Mouse (Mus musculus) midbrain, embryonic 12.5 days (tissue): ENCODE measurements around the gene Lhpp. TPM values are rescaled to one million over a fixed set of nuclear protein-coding genes. Genes with fewer than 3 reads are reported as not detected.

Experiments used
- ATAC-seq: fragments of 200-750 bp; cut with Nextera tagmentation; 2 replicates; pipeline ENCODE4 v1.8.0; 2017; ENCODE audit warnings: low read depth, moderate TSS enrichment, moderate library complexity; ENCODE audit not compliant: low FRiP score
- H3K27ac ChIP-seq: fragments of 300-500 bp; sonication (generic); replicated peaks from 2 replicates; pipeline ENCODE4 v1.5.1; 2016; ENCODE audit warnings: mild to moderate bottlenecking
- H3K27me3 ChIP-seq: fragments of 300-500 bp; sonication (generic); 2 replicates; pipeline ENCODE4 v1.6.1; 2016; ENCODE audit warnings: mild to moderate bottlenecking
- H3K36me3 ChIP-seq: fragments of 300-500 bp; sonication (generic); 2 replicates; pipeline ENCODE4 v1.6.1; 2016
- H3K4me1 ChIP-seq: fragments of 300-500 bp; sonication (generic); 2 replicates; pipeline ENCODE4 v1.6.1; 2016
- H3K4me2 ChIP-seq: fragments of 300-500 bp; sonication (generic); replicated peaks from 2 replicates; pipeline ENCODE4 v1.6.1; 2016; ENCODE audit warnings: mild to moderate bottlenecking, moderate library complexity
- H3K4me3 ChIP-seq: fragments of 300-500 bp; sonication (generic); 2 replicates; pipeline ENCODE4 v1.5.1; 2016; ENCODE audit warnings: mild to moderate bottlenecking
- H3K9ac ChIP-seq: fragments of 300-500 bp; sonication (generic); replicated peaks from 2 replicates; pipeline ENCODE4 v1.6.1; 2016; ENCODE audit warnings: mild to moderate bottlenecking, moderate library complexity
- H3K9me3 ChIP-seq: fragments of 300-500 bp; sonication (generic); 2 replicates; pipeline ENCODE4 v1.6.1; 2016; ENCODE audit warnings: mild to moderate bottlenecking
- WGBS: fragments of 180-500 bp; shearing (Covaris S2); methylation state at CpG from one replicate; pipeline ENCODE4 v1.1.7; 2016; 5-methylcytosine and 5-hydroxymethylcytosine counted together
- polyA plus RNA-seq: library from polyadenylated mRNA; unstranded; fragments of >200 nt; fragmentation: Nextera tagmentation; extraction: Ambion mirVana; gene quantifications from 2 replicates; pipeline ENCODE4 v1.2.1, GENCODE M21; 2016

Gene Lhpp
- polyA plus RNA-seq, 1 experiment from 2014 or later, result 17.5 TPM

GRCm38 (mm10) chr7:132722401-132723370 lies 112.2 kb downstream of the Lhpp start:
- Histone ChIP-seq H3K27ac (no peak overlapping the region), H3K9me3 (no peaks in the 10 kb centered on the region), H3K4me1 (peaks cover 38% of the 10 kb centered on the region), H3K36me3 (no peaks in the 10 kb centered on the region), H3K4me2 (no peak overlapping the region), H3K27me3 (no peaks in the 10 kb centered on the region), H3K4me3 (no peak overlapping the region), H3K9ac (no peak overlapping the region)
- no peak for ATAC-seq
- 88% methylated on average over 12 of the region's 12 CpGs for WGBS

GRCm38 (mm10) chr7:132723906-132724305 lies 113.5 kb downstream of the Lhpp start:
- H3K27me3 ChIP-seq, result no peaks in the 10 kb centered on the region
- no peak overlapping the region for H3K9ac ChIP-seq
- H3K27ac ChIP-seq, result no peak overlapping the region
- H3K4me1 ChIP-seq, result peaks cover 33% of the 10 kb centered on the region
- H3K4me2 ChIP-seq, result no peak overlapping the region
- no peak for ATAC-seq
- H3K9me3 ChIP-seq, result no peaks in the 10 kb centered on the region
- no peaks in the 10 kb centered on the region for H3K36me3 ChIP-seq
- H3K4me3 ChIP-seq, result no peak overlapping the region
- WGBS, result 92% methylated on average over 11 of the region's 11 CpGs

- Histone ChIP-seq H3K27ac (no peak overlapping the region), H3K9ac (no peak overlapping the region), H3K27me3 (no peaks in the 10 kb centered on the region), H3K4me1 (peaks cover 37% of the 10 kb centered on the region), H3K9me3 (no peaks in the 10 kb centered on the region), H3K4me3 (no peak overlapping the region), H3K4me2 (no peak overlapping the region), H3K36me3 (no peaks in the 10 kb centered on the region)
- WGBS, result 92% methylated on average over 5 of the region's 5 CpGs
- ATAC-seq, result no peak
These were observed 114.1 kb downstream of the Lhpp start for GRCm38 (mm10) chr7:132724501-132725062.

- Histone ChIP-seq H3K27ac (no peak overlapping the region), H3K4me1 (peaks cover 40% of the 10 kb centered on the region), H3K4me2 (no peak overlapping the region), H3K9me3 (no peaks in the 10 kb centered on the region), H3K27me3 (no peaks in the 10 kb centered on the region), H3K4me3 (no peak overlapping the region), H3K9ac (no peak overlapping the region), H3K36me3 (0 out of 2 replicates have a peak, but pooled peaks cover 4% of the 10 kb centered on the region)
- WGBS, result 81% methylated on average over 13 of the region's 13 CpGs
- no peak for ATAC-seq
These were observed 115.8 kb downstream of the Lhpp start for GRCm38 (mm10) chr7:132726106-132726861.

GRCm38 (mm10) chr7:132729093-132729831 lies 118.8 kb downstream of the Lhpp start:
- Histone ChIP-seq H3K9ac (no peak overlapping the region), H3K9me3 (no peaks in the 10 kb centered on the region), H3K27me3 (no peaks in the 10 kb centered on the region), H3K36me3 (0 out of 2 replicates have a peak, but pooled peaks cover 4% of the 10 kb centered on the region), H3K27ac (no peak overlapping the region), H3K4me2 (no peak overlapping the region), H3K4me1 (peaks cover 61% of the 10 kb centered on the region), H3K4me3 (no peak overlapping the region)
- ATAC-seq, result no peak
- WGBS, result 87% methylated on average over 4 of the region's 4 CpGs

- H3K9me3 ChIP-seq, result no peaks in the 10 kb centered on the region
- H3K27ac ChIP-seq, result peak overlapping the region; percentile 11
- H3K36me3 ChIP-seq, result 0 out of 2 replicates have a peak, but pooled peaks cover 4% of the 10 kb centered on the region
- no peak overlapping the region for H3K4me2 ChIP-seq
- ATAC-seq, result no peak
- no peak overlapping the region for H3K4me3 ChIP-seq
- 81% methylated on average over 7 of the region's 7 CpGs for WGBS
- no peak overlapping the region for H3K9ac ChIP-seq
- H3K27me3 ChIP-seq, result no peaks in the 10 kb centered on the region
- H3K4me1 ChIP-seq, result peaks cover 68% of the 10 kb centered on the region
These were observed 120.1 kb downstream of the Lhpp start for GRCm38 (mm10) chr7:132730510-132730909.

GRCm38 (mm10) chr7:132731558-132731957 lies 121.1 kb downstream of the Lhpp start:
- Histone ChIP-seq H3K4me1 (peaks cover 79% of the 10 kb centered on the region), H3K27me3 (no peaks in the 10 kb centered on the region), H3K9ac (no peak overlapping the region), H3K9me3 (no peaks in the 10 kb centered on the region), H3K36me3 (0 out of 2 replicates have a peak, but pooled peaks cover 4% of the 10 kb centered on the region), H3K4me3 (no peak overlapping the region), H3K4me2 (no peak overlapping the region), H3K27ac (peak overlapping the region; percentile 11)
- 34% methylated on average over 6 of the region's 6 CpGs for WGBS
- peak; percentile 44; the same call in 1 of the 2 replicates for ATAC-seq

- Histone ChIP-seq H3K9me3 (no peaks in the 10 kb centered on the region), H3K27me3 (no peaks in the 10 kb centered on the region), H3K9ac (no peak overlapping the region), H3K27ac (peak overlapping the region; percentile 11), H3K4me1 (peaks cover 76% of the 10 kb centered on the region), H3K36me3 (0 out of 2 replicates have a peak, but pooled peaks cover 4% of the 10 kb centered on the region), H3K4me2 (no peak overlapping the region), H3K4me3 (no peak overlapping the region)
- 45% methylated on average over 6 of the region's 6 CpGs for WGBS
- ATAC-seq, result no peak
These were observed 121.8 kb downstream of the Lhpp start for GRCm38 (mm10) chr7:132732136-132732789.

GRCm38 (mm10) chr7:132733521-132733920 lies 123.1 kb downstream of the Lhpp start:
- no peak overlapping the region for H3K4me2 ChIP-seq
- H3K27ac ChIP-seq, result peak overlapping the region; percentile 39
- peaks cover 72% of the 10 kb centered on the region for H3K4me1 ChIP-seq
- no peaks in the 10 kb centered on the region for H3K27me3 ChIP-seq
- 52% methylated on average over 6 of the region's 6 CpGs for WGBS
- H3K36me3 ChIP-seq, result 0 out of 2 replicates have a peak, but pooled peaks cover 4% of the 10 kb centered on the region
- H3K9ac ChIP-seq, result no peak overlapping the region
- no peak for ATAC-seq
- H3K4me3 ChIP-seq, result no peak overlapping the region
- no peaks in the 10 kb centered on the region for H3K9me3 ChIP-seq

- H3K9me3 ChIP-seq, result no peaks in the 10 kb centered on the region
- no peak overlapping the region for H3K4me3 ChIP-seq
- H3K27ac ChIP-seq, result no peak overlapping the region
- 85% methylated on average over 9 of the region's 9 CpGs for WGBS
- 0 out of 2 replicates have a peak, but pooled peaks cover 4% of the 10 kb centered on the region for H3K36me3 ChIP-seq
- no peak for ATAC-seq
- no peak overlapping the region for H3K4me2 ChIP-seq
- peaks cover 70% of the 10 kb centered on the region for H3K4me1 ChIP-seq
- no peak overlapping the region for H3K9ac ChIP-seq
- no peaks in the 10 kb centered on the region for H3K27me3 ChIP-seq
These were observed 123.8 kb downstream of the Lhpp start for GRCm38 (mm10) chr7:132734222-132734621.

GRCm38 (mm10) chr7:132735145-132735544 lies 124.7 kb downstream of the Lhpp start:
- Histone ChIP-seq H3K27me3 (no peaks in the 10 kb centered on the region), H3K4me1 (peaks cover 63% of the 10 kb centered on the region), H3K9me3 (no peaks in the 10 kb centered on the region), H3K27ac (no peak overlapping the region), H3K9ac (no peak overlapping the region), H3K4me2 (no peak overlapping the region), H3K4me3 (no peak overlapping the region), H3K36me3 (no peaks in the 10 kb centered on the region)
- WGBS, result 57% methylated on average over 5 of the region's 5 CpGs
- no peak for ATAC-seq
